Mouse (Mus musculus): ENCODE results near the gene Slc38a11.

The Slc38a11 gene

DNA sequence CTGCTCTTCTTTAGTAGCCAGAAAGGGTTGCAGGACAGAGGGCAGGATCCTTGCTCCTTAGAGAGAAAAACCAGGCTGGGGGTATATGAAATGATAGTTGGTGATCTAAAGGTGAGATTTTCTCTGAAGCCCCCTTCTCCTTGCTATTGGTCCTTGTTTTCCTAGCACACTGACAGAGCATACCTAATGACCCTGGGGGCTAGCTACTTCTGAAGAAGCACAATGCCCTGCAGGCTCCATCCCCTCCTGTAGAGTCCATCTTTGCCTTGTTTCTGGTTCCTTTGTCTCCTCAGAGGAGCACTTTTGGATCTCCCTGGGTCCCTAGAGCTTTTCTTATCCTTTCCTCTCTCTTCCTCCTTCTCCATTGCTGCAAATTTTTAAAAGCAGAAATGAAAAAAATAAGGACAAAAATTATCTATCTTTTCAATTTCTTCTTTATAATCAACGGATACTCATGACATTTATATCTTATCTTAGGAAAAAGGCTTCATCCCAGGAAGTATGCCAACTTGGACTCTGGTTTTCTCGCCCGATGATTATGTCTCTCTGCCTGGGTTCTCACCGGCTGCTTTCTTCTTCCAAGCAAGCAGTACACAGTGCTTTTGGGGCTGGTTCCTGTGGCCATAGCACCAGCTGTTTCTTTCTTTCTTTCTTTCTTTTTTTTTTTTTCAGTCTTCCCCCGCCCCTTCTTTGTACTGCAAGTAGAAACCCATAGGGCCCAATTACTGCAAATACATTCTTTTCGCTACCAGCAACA lies 41.7 kb downstream of the Slc38a11 start:
- DNase-seq: no peak

DNA sequence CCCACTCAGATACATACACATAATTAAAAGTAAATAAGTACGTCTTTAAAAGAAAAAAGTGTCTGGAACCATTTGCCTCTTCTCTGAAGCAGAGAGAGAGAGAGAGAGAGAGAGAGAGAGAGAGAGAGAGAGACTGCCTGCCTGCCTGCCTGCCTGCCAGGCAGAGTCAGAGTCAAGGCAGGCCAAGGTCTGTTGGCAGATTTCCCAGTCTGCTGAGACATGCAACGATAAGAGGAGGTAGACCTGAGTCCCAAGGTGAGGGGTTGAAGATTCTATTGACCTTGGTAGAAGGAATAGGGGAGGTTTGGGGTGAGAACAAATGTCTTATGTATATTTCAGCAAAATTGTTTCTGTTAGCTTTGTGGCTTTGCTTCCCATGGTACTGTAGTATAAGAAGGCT lies 42.9 kb downstream of the Slc38a11 start:
- peak; percentile 59 for DNase-seq

DNA sequence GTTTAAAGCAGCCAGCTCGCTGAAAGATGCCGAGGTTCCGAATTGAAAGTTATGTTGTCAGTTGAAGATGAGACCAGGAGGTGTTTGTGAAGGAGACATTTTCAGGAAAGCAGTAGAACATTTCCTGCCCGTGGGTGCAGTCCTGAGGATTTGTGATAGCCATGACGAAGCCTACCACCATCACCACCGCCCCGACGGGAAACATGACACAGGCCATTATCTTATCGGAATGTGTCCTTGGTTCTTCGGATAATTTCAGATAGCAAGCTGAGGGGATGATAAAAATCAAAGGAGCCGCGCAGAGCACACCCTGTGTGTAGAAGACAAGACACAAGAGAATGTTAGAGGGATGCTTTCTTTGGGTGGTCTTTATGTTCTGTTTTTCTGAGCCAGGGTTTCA lies 47.1 kb downstream of the Slc38a11 start:
- no peak for DNase-seq

DNA sequence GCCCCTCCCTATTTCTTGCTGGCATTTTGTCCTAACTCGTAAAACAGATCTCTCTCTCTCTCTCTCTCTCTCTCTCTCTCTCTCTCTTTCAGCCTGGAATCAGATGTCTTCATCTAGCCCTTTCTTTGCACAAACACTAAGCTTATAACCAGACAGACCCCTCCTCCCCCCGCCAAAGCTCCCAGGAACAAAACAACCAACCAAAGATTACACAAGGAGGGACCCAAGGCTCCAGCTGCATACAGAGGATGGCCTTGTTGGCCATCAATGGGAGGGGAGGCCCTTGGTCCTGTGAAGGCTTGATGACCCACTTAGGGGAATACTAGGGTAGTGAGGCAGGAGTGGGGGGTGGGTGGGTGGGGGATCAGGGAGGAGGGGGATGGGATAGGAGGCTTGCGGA lies 52.6 kb downstream of the Slc38a11 start:
- DNase-seq: no peak

DNA sequence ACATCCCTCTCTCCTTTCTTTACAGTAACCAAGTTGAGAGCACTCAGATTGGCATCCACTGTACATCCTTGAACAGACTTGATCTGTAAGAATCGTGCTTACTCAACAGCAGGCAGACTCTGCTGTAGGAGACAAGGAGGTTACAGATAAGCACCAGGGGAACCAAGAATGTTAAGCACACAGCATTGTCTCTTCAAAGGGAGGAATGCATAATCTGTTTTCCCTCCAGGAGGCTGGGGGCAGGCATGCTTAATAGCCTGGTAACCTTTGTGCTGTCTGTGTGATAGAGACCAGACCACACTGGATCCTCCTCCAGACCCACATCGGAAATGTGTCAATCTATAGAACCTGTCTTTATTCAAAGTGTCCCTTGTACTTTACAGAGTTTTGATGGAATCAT lies 67.3 kb downstream of the Slc38a11 start:
- no peak for DNase-seq

DNA sequence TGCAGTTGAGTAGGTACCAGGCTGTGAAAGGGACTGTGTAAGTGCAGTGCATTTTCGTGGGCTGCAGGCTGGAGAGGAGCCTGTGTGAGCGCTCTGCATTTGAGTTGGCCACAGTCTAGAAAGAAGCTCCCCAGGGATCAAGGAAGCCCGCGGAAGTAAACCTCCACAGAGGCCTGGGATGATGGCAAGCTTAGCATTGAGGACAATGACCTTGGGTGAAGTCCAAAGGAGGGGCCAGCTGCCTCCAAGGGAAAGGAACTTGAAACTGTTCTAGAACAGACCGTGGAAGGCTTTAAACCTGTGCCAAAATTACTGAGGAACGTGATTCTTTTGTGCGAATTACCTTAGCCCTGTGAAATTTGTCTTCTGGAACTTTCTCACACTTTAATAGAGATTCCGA lies 69.7 kb downstream of the Slc38a11 start:
- DNase-seq: peak; percentile 58

DNA sequence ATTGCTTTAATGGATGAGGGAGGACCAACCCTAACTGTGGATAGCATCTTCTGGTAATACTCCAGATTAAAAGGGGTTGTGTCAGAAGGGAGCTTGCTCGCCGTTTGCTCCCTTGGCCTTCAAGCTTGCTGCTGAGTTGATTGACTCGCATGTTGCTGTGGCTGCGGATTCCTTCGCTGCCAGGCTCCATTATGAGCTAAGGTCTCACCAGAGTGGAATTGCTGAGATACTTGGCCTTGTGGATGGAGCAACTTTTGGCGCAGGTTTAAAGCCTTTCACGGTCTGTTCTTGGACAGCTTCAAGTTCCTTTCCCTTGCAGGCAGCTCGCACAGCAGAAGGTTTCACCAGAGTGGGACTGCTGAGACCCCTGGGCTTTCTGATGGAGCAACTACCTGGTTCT lies 70.4 kb downstream of the Slc38a11 start:
- DNase-seq: no peak

DNA sequence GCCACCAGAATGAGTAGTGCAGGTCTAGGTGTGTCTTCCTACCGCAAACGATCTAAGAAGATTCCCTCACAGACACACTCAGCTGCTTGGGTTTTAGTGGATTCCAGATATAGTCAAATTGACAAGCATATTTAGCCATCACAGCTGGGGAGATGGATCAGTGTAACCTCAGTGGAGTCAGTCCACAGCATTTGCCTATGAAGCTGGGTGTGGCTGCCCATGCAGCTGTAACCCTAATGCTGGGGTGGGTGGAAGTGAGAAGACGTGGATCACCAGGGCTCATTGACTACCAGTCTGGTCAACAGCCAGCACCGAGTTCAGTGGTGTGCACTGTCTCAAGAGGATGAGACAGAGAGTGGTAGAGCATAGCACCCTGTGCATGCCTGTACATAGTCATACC lies 74.1 kb downstream of the Slc38a11 start:
- DNase-seq: no peak

DNA sequence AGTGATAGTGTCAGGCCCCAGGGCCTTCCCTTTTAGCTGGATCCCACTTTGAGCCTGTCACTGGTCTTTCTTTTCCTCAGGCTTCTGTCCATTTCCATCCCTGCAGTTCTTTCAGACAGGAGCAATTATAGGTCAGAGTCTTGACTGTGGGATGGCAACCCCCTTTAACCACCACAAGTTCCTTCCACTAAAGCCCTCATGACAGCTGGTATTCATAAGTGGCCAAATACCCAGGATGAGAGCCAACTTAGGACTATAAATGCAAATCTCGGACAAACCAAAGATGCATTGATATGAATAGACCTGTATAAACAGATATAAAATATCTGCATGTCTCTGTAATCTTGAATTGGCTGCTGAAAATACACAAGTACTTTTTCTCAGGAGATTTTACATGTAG lies 75.1 kb downstream of the Slc38a11 start:
- no peak for DNase-seq

DNA sequence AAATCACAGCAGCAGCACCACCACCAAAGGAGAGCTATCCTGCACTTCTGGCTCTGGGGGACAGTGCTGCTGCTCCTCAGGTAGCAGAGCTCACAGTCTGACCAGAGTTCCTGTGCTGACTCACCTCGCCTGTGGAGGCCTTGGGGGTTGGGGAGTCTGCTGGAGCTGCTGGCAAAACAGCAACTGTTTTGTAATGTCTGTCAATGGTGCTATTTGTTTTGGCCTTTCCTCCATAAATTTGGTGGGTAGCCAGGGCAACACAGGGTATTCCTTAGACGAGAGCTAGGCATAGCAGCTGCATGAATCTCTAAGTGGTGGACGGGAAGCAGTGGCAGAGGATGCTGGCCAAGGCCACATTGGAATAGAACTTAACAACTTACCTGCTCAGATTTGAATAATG lies 78.5 kb downstream of the Slc38a11 start:
- DNase-seq: peak; percentile 26

DNA sequence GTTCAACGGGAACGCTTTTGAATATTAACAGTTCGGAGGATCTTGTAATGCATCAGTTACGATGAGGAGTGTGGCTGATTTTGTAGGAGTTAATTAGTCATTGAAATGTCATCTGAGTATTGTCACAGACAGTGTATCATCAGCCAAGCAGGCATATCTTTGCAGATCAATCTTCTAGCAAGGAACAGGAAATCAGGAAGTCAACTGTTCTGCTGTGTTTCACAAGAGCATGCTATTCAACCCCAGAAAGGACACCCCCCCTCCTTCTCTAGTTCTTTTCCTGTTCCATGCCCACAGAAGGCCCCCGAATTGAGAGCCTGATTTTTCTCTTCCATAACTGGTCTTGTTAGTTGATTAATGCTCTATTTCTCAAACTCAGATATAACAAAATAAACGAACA lies 80.9 kb downstream of the Slc38a11 start:
- no peak for DNase-seq

DNA sequence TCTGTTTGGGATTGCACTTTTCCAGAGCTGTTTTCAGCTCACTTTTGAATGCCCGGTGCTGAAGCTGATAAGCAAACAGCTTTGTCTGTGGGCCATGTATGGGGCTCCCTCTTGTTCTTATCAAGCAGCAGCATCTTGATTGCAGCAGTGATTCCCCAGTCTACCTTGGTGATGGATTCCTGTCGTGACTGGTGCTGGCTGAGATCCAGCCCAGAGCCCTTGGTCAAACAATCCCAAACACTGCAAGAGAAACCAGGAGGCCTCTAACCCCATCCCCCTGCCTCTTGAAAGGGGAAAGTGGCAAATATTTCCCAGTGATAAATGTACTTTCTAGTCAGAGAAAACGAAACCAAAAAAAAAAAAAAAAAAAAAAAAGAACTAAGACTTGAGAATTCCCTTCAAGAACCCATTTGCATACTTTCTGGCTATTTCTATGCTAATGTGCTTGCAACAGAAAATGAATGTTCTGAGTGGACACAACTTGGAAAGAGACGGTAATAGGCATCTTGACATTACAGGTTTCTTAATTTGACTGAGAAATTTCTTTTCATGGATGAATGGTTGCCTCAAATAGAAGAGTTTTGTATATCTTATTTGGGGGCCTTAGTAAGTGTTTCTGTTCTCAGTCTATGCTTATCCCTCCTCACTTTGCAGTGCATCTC lies 84.7 kb downstream of the Slc38a11 start:
- DNase-seq: peak; percentile 14

DNA sequence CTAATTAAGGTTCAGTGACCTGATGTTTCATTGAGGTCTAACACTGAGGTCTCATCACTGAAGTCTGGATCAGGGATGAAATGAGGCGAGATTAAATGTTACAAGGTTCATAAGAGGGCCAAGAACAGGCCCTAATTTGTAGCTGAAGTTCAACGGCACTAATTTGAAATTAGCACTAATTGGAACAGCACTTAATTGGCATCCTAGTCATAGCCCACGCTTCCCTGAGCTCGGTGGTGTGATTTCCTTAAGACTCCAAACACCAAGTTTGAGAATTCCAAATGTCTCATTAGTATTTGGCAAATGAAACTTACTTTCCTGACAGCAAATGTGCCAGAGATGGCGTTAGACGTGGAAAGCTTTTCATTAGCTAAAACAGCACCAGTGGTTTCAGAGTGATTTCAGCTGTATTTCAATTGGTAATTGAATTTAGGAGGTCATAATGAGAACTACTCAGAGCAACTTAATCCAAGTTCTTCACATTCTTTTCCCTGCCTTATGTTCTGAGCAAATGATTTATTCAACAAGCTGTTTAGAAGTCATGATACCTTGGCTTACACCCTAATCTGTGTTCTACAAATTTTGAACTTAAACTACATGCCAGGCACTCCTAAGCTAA lies 88.3 kb downstream of the Slc38a11 start:
- DNase-seq: peak; percentile 12

DNA sequence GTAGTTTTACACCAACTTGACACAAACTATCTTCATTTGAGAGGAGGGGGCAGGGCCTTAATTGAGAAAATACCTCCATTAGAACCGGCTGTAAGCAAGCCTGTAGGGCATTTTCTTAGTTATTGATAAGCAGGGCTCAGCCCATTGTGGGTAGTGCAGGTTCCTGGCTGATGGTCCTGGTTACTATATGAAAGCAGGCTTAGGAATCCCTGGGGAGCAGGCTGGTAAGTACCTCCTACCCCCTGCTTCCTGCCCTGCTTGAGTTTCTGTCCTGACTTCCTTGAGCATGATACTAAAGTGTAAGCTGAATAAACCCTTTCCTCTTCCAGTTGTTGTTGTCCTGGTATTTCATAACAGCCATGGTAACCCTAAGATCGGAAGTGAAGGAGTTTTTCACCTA lies 89.9 kb downstream of the Slc38a11 start:
- no peak for DNase-seq

DNA sequence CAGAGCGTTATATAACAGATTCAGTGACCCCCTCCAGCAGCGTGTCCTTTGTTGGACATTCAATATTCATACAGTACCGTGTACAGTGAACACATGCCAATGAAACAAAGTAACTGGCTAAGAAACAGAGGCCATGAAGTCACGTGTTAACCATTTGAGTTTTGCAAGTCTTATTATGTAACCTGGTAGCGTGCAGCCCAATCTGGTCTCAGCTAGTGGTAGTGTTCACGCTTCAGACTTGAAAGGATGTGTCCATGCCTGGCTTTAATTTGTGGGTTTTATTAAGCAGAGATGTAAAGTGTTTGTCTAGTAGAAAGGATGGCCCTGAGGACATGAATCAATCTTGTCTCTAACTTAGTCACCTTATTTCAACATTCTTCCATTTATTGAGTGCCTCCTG lies 95.1 kb downstream of the Slc38a11 start:
- DNase-seq: no peak

DNA sequence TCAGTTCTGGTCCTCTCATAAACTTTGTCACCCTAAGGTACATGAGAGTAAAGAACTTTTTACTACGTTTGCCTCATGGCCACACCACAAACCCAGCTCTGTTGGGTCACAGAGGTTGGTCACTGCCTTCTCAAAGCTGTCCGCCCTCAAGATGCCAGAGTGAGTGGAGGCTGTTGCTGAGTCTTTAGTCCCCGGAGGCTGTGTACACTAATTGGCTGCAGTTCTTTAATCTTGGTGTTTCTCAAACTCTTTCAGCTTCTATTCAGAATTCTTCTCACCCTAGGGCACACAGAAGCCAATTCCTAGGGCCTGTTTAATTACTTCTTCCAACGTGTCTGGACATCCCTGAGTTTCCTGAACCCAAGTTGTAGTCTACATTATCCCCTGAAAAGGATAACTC lies 96.0 kb downstream of the Slc38a11 start:
- DNase-seq: no peak

DNA sequence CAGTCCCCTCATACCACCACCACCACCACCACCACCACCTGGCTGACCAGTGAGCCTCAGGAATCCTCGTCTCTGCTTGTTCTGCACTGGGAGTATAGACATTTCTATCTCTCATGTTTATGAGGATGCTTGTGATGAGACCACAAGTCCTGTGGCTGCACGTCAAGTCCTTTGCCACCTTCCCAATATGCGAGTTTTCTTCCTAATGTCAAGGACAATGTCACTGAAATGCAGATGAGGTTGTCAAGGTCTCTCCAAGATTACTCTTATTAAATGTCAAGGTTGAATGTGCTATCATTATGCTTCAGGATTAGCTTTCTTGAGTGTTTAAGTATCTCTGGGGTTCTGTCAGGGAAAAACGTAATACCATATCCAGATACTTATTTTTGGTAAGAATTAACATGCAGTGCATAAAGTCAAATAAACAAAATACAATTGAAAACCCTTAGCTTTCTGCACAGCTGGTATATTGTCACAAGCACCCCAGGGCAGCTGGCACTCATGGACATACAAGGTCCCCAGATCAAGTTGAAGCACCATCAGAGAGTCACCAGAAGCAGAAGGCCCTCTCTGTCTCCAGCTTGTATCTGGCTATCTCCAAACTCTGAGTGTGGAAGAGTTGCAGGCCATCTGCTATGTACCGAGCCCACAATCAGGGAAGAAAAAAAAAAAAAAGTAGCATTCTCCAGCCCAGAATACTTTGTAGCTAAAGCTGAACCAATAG lies 97.1 kb downstream of the Slc38a11 start:
- DNase-seq: no peak
